Mouse (Mus musculus) hematopoietic stem cell, adult 5-6 weeks (primary cell): Measurements from ENCODE around the gene Cdca3. TPM values are rescaled to one million over a fixed set of nuclear protein-coding genes. Genes with fewer than 3 reads are reported as not detected.
"Not testable (repeated sequence)": the region's sequence is repeated elsewhere in the genome, so short reads cannot be mapped to it uniquely, and the experiment has no call there.

ENCODE experiments used
- ATAC-seq, 2 experiments: fragments of 125-278 bp in 1 of 2; replicated peaks in 1 of 2; 2 replicates each; pipeline ENCODE4 v1.8.0; 2016 to 2017; ENCODE audit warnings: inconsistent platforms in 2 of 2, mild to moderate bottlenecking in 2 of 2, moderate number of reproducible peaks in 2 of 2, low read depth in 1 of 2, moderate TSS enrichment in 1 of 2; ENCODE audit not compliant: low FRiP score in 2 of 2, poor library complexity in 2 of 2, severe bottlenecking in 2 of 2, insufficient read depth in 1 of 2, low TSS enrichment in 1 of 2
- total RNA-seq: library from RNA; stranded (forward); fragments of 172-1452, 232-1000 nt; gene quantifications from 2 replicates; pipeline ENCODE4 v1.2.3, GENCODE M21; 2017

Gene Cdca3
- 62.0 and 98.2 TPM in 2 replicates for total RNA-seq

GRCm38 (mm10) chr6:124828868-124829798 lies at the start of gene Cdca3, which contains the start of gene Usp5:
Gene Cdca3 (plus strand): TSS chr6:124829547.
Gene Usp5 (minus strand): TSS chr6:124829484.
- ATAC-seq: peak; percentile 83

GRCm38 (mm10) chr6:124779984-124780416 lies 49.3 kb upstream of the Cdca3 start:
- ATAC-seq: no peak

GRCm38 (mm10) chr6:124780917-124781316 lies 48.4 kb upstream of the Cdca3 start:
- no peak for ATAC-seq

GRCm38 (mm10) chr6:124782436-124782835 lies 46.9 kb upstream of the Cdca3 start:
- peak; percentile 37 to 44; a peak in 2 of 4 replicates for ATAC-seq

GRCm38 (mm10) chr6:124786756-124787420 lies 42.5 kb upstream of the Cdca3 start:
- peak; percentile 72 to 73; a peak in 3 of 4 replicates for ATAC-seq

DNA sequence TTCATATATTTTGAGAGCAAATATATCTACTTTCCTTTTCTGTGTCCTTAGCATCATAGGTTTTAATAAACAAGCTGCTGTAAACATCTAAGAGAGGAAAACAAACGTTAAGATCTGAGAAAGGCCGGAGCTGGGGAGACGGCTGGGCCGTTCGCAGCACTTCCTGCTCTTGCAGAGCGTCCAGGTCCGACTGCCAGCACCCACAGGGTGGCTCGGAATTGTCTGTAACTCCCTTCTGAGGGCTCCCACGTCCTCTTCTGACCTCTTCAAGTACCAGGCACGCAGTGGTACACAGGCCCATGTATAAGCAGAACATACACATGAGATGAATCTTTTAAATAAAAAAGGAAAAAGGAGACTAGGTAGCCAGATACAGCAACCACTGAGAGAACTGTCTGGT lies 41.6 kb upstream of the Cdca3 start:
- no peak for ATAC-seq

GRCm38 (mm10) chr6:124789519-124789918 lies 39.8 kb upstream of the Cdca3 start:
- no peak for ATAC-seq

GRCm38 (mm10) chr6:124790121-124790520 lies 39.2 kb upstream of the Cdca3 start:
- no peak for ATAC-seq

DNA sequence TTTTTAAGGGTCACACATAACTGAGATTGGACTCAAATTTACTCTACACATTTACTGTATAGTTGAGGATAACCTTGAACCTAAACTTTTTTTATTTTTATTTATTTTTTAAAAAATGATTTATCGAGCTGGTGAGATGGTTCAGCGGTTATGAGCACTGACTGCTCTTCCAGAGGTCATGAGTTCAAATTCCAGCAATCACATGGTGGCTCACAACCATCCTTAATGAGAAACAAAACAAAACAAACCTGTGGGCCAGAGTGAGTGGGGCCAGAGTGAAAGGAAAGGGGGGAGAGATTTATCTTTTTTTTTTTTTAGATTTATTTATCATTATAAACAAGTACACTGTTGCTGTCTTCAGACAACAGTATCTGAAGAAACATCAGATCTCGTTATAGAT lies 37.4 kb upstream of the Cdca3 start:
- no peak for ATAC-seq

- ATAC-seq: no peak
Observed at GRCm38 (mm10) chr6:124795781-124796180, 33.6 kb upstream of the Cdca3 start.

GRCm38 (mm10) chr6:124796200-124796599 lies 33.1 kb upstream of the Cdca3 start:
- ATAC-seq: no peak; a peak in 1 of 4 replicates

- not testable (repeated sequence) for ATAC-seq
Observed at GRCm38 (mm10) chr6:124802400-124802799, 26.9 kb upstream of the Cdca3 start.

DNA sequence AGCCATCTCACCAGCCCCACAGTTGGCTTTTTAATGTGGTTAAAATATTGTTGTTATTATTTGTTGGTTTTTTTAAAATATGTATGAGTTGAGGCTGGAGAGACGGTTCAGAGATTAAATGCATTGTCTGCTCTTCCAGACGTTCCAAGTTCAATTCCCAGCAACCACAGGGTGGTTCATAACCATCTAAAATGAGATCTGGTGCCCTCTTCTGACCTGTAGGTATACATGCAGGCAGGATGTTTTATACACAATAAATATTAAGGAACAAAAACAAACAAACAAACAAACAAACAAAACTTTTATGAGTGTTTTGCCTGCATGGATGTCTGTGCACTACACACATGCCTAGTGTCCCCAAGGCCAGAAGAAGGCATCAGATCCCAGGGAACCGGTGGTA lies 26.3 kb upstream of the Cdca3 start:
- ATAC-seq: no peak

DNA sequence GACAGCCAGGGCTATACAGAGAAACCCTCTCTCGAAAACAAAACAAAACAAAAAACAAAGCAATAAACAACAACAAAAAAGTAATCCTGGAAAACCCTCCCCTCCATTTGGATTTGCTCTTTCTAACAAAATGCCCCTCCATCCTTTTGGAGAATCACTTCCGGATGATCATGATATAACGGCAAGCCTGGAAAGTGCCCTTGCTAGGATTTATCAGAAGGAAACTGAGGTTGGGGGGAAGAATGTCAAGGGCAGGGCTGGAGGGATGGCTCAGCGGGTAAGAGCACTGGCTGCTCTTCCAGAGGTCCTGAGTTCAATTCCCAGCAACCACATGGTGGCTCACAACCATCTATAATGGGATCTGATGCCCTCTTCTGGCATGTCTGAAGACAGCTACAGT lies 25.7 kb upstream of the Cdca3 start:
- not testable (repeated sequence) for ATAC-seq

DNA sequence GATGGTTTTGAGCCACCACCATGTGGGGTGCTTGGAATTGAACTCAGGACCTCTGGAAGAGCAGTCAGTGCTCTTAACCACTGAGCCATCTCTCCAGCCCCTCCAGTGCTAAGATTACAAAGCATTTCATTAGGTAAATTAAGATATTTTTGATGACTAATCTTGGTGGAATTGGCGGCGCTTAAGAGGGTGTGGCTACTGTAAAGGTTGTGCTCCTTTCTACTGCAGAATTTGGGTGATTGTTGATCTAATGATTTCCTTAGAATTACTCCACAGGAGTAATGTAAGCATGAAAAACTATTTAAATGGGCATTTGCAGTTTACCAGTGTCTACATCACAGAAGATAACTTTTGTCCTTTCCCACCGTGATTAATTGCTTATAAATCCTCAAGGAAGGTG lies 25.0 kb upstream of the Cdca3 start:
- no peak for ATAC-seq

GRCm38 (mm10) chr6:124805341-124806321 lies 23.7 kb upstream of the Cdca3 start:
- peak; percentile 82 to 83 for ATAC-seq

DNA sequence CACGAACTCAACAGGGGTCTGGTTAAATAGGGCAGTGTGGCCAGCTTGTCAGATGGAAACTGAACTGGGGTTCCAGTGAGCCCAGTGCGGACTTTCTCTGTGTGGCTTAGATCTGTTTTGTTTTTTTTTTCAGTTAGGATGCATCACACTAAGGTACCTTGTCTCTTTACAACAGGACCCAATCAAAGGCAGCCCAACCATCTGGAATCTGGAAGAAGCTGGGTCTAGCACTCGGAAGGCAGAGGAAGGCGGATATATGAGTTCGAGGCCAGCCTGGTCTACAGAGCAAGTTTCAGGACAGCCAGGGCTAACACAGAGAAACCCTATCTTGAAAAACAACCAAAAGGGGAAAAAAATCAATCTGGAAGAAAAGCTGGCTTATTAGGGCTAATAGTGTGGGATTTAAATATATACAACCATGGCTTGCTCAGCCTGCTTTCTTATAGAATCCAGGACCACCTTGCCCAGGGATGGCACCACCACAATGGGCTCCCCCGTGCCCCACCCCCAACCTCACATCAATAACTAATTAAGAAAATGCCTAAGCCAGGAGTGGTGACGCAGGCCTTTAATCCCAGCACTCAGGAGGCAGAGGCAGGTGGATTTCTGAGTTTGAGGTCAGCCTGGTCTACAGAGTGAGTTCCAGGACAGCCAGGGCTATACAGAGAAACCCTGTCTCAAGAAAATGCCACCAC lies 22.8 kb upstream of the Cdca3 start:
- no peak for ATAC-seq
